Mouse (Mus musculus) cerebellum, adult 11-12 months (tissue): ENCODE results near the gene Apba1.

Experiments used
- DNase-seq: peaks from one replicate; pipeline ENCODE4 v3.0.0; 2022

Apba1 gene

GRCm38 (mm10) chr19:23886169-23886568 is 127.5 kb downstream of the Apba1 start:
- DNase-seq: no peak

- peak; percentile 61 for DNase-seq
Measured at GRCm38 (mm10) chr19:23891421-23891820, 132.7 kb downstream of the Apba1 start.

DNA sequence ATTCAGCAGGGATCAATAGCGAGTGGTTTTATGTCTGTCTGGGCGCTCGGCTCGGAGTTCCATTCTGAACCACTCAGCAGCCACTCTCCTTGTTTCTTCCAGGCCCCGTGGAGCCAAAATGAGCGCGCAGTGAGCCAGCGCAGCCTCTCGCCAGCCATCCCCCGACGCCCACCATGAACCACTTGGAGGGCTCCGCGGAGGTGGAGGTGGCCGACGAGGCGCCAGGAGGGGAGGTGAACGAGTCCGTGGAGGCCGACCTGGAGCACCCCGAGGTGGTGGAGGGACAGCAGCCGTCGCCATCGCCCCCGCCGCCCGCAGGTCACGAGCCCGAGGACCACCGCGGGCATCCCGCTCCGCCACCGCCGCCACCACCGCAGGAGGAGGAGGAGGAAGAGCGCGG is 133.9 kb downstream of the Apba1 start:
- DNase-seq: no peak

GRCm38 (mm10) chr19:23893093-23893889 is 134.6 kb downstream of the Apba1 start:
- DNase-seq: peak; percentile 35

- no peak for DNase-seq
Measured at GRCm38 (mm10) chr19:23893946-23894345, 135.3 kb downstream of the Apba1 start.

DNA sequence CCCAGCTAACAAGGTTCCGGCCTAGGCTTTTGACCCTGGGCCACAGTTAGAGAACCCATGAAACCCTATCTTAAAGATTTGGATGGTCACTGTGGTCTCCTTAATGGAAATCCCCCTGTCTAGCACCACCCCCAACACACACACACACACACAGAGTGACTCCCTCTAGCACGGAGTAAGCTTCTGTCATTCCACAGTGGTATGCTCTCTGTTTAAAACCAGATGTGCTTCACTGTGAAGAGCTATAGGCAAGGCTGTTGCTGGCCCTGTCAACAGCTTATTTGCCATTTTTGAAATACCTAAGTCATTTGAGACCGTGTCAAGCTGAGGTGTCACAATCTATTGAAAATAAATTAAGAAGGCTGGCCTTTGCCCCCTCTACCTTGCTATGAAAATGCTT is 136.1 kb downstream of the Apba1 start:
- DNase-seq: no peak

GRCm38 (mm10) chr19:23896915-23897314 is 138.2 kb downstream of the Apba1 start:
- no peak for DNase-seq

GRCm38 (mm10) chr19:23898501-23898900 is 139.8 kb downstream of the Apba1 start:
- DNase-seq: no peak

DNA sequence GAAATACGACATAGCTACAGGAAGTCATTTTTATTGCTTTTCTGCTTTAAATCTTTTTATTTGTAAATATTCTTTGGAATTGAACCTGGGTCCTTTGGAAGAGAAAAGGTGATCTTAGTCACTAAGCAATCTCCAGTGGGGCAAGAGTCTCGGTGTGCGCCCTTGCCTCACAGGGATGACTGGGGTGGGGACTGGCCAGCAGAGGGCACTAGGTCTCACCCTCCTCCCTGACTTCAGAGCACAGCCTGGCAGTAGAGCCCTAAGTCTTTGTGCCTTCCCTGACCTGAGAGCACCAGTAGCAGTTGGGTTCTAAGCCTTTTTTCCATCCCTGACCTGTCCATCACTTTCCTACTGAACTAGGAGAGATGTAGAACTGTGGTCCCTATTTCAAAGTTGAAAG is 142.5 kb downstream of the Apba1 start:
- no peak for DNase-seq

DNA sequence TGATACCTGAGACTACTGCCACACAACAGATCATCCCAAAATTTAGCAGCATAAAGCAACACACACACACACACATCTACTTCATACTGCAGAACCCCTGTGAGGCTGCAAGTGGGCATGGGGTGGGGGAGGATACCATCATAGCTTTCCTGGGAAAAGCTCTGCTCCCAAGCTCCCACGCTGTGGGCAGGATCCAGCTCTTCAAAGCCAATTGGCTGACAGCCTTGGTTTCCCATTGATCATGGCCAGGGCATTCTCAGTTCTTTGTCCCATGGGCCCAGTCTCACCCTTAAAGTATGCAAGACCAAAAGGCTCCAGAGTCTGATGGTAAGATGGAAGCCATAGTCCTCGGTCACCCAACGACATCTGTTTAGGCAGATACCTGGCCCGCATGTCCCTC is 143.1 kb downstream of the Apba1 start:
- no peak for DNase-seq

- no peak for DNase-seq
Measured at GRCm38 (mm10) chr19:23903066-23903465, 144.4 kb downstream of the Apba1 start.

GRCm38 (mm10) chr19:23904922-23905321 is 146.2 kb downstream of the Apba1 start:
- DNase-seq: no peak

GRCm38 (mm10) chr19:23905772-23906171 is 147.1 kb downstream of the Apba1 start:
- no peak for DNase-seq

DNA sequence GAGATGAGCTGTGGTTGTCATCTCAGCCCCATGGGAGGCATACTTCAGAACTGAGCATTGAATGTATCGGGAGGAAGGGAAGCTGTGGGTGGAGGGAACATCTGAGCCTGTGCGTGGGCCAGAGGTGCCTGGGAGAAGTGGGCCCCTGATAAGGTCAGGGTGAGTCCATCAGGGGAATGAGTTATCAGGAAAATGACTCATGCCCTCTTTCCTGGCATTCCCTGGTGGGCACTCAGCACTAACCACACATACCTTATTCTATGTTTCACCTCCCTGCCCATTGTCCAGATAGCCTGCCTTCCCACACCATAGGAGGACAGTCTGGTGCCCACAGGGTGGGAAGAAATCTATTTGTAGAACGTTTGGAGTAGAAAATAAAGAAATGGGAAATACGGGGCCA is 151.7 kb downstream of the Apba1 start:
- no peak for DNase-seq

- no peak for DNase-seq
Measured at GRCm38 (mm10) chr19:23919384-23920219, 160.9 kb downstream of the Apba1 start.

DNA sequence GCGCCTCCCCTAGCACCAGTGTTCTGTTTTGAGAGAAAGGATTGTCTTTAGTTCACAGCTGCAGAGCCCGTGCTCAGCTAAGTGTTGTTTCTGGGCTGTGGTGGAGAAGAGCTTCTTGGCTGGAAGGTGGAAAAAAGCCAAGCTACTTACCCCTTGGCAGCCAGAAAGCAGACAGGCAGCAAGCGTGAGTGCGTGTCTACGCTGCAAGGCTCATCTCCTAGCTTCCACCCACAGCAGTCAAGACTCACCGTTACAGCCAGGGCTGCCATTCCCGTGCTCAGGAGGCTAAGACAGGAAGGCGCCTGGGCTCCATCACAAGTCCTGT is 161.5 kb downstream of the Apba1 start:
- DNase-seq: no peak

DNA sequence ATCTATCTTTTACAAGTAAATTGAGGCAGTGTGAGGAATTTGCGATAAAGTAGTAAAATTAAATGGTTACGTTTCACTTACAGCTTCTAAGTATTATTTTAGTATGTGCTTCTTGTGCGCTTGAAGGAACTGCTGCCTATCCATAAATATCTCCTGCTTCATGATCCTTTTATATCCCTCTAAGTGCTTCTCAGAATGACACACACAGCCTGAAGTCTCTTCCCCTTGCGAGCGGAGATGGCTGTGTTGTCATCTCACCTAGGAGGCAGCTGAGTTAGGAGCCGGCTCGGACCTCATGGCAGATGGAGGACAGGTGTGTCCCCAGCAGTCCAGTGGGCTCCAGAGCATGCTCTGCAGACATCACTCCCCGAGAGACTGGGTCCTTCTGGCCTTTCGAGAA is 163.9 kb downstream of the Apba1 start:
- DNase-seq: no peak

- DNase-seq: no peak
Measured at GRCm38 (mm10) chr19:23924057-23924456, 165.4 kb downstream of the Apba1 start.

GRCm38 (mm10) chr19:23924791-23925190 is 166.1 kb downstream of the Apba1 start:
- DNase-seq: no peak

GRCm38 (mm10) chr19:23925541-23925940 is 166.9 kb downstream of the Apba1 start:
- peak; percentile 67 for DNase-seq

GRCm38 (mm10) chr19:23930826-23931225 is 172.1 kb downstream of the Apba1 start:
- DNase-seq: no peak

GRCm38 (mm10) chr19:23941422-23941949 is 182.8 kb downstream of the Apba1 start:
- DNase-seq: no peak

DNA sequence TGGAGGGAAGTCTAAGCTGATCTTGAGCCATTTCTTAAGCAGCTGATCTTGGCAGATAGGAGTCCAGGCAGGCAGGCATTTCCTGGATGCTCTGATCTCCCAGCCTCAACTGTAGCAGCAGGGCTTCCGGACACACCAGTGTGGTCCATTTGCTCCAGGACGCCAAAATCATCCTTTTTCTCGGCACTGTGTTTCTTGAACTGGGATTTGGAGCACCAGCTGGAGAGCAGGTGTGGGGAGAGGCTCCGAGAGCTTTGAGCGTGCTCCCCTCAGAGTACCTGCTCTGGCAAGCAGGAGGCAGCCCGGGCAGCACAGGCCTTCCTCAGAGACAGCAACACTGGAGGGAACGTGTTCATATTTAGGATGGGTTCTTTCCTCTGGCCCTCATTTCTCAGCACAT is 184.2 kb downstream of the Apba1 start:
- DNase-seq: peak; percentile 69
